Mouse (Mus musculus): ENCODE data around the gene Rnf10.

DNA sequence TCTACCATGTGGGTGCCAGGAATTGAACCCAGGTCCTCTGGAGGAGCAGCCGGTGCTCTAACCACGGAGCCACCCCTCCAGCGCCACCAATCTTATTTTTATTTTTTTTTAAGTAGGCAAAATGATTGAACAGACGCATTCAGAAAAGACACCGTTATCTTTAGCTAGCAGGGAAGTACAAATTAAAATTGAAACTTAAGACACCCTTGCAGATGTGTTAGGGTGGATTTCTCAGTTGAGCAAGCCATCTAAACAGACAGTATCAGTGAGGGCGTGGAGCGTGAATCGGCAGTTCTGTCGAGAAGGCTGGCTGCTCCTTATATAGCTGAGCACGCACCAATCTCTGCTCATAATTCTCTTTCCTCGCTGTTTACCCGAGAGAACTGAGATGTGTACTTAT, 54.7 kb downstream of the Rnf10 start:
- TF ChIP-seq CTCF (IDR thresholded peaks at IDR 0.05) (no peak), EP300 (IDR thresholded peaks at IDR 0.05) (no peak)

Measured in lung, postnatal 0 days (tissue).